Mouse (Mus musculus) large intestine, adult 2 months (tissue): ENCODE measurements around the gene Tmem92. TPM values are rescaled to one million over a fixed set of nuclear protein-coding genes. Genes with fewer than 3 reads are reported as not detected.
"Not testable (repeated sequence)": the region's sequence is repeated elsewhere in the genome, so short reads cannot be mapped to it uniquely, and the experiment has no call there.

ENCODE experiments used
- DNase-seq: peaks from one replicate; pipeline ENCODE4 v3.0.0-alpha.2; 2012; ENCODE audit warnings: low read depth, low spot score
- WGBS: fragments of 180-500 bp; shearing (Covaris S2); methylation state at CpG from one replicate; pipeline ENCODE4 v1.1.7; 2018; 5-methylcytosine and 5-hydroxymethylcytosine counted together
- polyA plus RNA-seq: library from polyadenylated mRNA; depleted of rRNA; stranded (reverse); fragments of >200 nt; gene quantifications from 2 replicates; pipeline ENCODE4 v1.2.3, GENCODE M21; 2012; rRNA removed

Gene Tmem92
- polyA plus RNA-seq = 0.43 and 1.2 TPM in 2 replicates

GRCm38 (mm10) chr11:94782603-94783002 is at the start of gene Tmem92:
TSS of gene Tmem92 (minus strand) at chr11:94782703.
- no peak for DNase-seq

DNA sequence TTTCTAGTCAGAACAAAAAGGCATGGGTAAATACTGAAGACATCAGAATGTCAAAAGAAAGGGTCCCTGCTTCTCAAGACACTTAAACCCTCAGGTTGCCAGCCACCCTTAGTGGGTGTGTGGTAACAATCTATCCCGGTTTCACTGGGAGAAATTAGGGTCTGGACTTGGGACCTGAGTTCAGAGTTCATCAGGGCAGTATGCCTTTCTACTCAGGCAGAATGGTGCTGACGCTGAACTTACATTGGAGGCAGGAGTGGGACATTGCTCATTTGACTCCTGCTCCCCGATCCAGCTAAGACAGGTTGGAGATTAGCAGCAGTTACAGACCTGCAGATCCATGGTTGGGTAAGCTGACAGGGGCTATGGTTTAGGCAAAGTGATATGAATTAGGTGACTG is 46.5 kb upstream of the Tmem92 start:
- 45% methylated on average over 3 of the region's 3 CpGs for WGBS
- DNase-seq = no peak

DNA sequence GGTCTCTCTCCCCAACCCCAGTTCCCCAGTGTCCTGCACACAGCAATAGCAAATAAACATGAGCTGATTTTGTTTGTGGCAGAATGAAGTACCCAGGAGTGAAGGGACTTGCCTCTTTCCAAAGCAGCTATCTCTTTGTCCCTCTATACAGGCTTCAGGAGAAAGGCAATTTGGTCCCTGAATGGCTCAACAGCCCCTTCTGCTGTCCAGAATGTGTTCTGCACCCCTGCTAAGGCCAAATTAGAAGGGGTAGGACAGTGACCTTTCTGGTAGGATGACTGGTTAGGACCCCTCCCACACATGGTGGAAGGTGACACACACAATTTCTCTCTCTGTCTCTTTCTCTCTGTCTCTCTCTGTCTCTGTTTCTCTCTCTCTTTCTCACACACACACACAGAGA is 36.9 kb upstream of the Tmem92 start:
- DNase-seq = not testable (repeated sequence)

DNA sequence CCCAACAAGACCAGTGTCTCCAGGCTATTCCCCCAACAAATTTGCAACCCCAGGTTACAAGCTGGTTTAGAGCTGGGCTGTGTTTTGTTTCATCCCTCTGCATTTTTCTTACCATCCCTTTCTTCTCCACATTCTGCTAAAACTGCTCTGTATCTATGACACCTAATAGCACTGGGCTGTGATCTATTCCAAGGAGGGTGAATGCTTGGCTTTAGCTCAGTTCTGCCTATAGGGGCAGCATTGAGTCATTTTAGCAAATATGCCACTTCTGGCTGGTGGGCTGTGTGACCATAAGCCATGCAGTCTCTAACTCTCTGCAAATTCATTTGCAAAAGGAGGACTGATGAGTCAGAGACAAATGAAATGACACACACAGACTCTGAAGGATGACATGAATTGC is 36.4 kb upstream of the Tmem92 start:
- not testable (repeated sequence) for DNase-seq

GRCm38 (mm10) chr11:94811537-94811936 is 29.0 kb upstream of the Tmem92 start:
- 31% methylated on average over 3 of the region's 3 CpGs for WGBS

GRCm38 (mm10) chr11:94791700-94792099 is 9.2 kb upstream of the Tmem92 start:
- no peak for DNase-seq

More at GRCm38 (mm10) chr11:94811537-94811936, 29.0 kb upstream of the Tmem92 start:
- DNase-seq = not testable (repeated sequence)

DNA sequence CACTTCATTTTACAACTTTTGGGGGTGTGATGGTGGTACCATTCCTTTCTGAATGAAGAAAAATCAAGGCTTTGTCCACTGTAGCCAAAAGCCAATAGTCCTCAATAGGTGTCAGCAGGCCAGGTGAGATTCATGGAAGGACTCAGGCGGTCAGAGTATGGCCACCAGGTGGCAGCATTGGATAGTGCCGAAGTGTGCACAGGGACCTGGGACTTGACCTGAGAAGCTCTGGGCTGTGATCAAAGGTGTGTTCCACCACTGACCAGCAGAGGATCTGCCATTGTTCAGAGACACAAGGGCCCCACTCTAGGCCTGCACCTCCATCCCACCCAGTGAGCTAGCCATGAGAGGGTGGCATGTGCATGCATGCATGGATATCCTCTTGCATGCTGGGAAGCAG is 2.7 kb upstream of the Tmem92 start:
- 2% methylated on average over 2 of the region's 2 CpGs for WGBS
- DNase-seq = no peak

GRCm38 (mm10) chr11:94774887-94775497 is 7.5 kb downstream of the Tmem92 start:
- no peak for DNase-seq
- WGBS = 34% methylated on average over 5 of the region's 5 CpGs

DNA sequence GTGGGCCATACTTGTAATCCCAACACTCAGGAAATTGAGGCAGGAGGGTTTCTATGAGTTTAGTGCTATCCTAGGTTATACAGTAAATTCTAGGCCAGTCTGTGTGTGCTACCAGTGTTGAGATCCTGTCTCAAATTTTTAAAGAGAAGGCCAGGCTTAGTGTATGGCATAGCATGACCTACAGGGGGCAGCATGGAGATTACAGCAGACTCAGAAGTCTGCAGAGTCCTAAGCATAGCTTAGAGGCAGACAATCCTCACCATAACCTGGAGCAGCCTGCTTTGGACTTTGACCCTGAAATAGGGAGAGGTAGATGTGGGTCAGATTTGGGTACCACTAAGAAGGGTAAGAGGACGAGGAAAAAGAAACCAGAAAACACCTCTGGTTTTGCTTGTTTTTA is 8.7 kb downstream of the Tmem92 start:
- DNase-seq = no peak

GRCm38 (mm10) chr11:94772363-94773055 is 10.0 kb downstream of the Tmem92 start:
- no peak for DNase-seq
- WGBS = 30% methylated on average over 3 of the region's 3 CpGs

More for the DNA sequence above, 8.7 kb downstream of the Tmem92 start:
- WGBS = 46% methylated on average over 1 of the region's 1 CpGs

DNA sequence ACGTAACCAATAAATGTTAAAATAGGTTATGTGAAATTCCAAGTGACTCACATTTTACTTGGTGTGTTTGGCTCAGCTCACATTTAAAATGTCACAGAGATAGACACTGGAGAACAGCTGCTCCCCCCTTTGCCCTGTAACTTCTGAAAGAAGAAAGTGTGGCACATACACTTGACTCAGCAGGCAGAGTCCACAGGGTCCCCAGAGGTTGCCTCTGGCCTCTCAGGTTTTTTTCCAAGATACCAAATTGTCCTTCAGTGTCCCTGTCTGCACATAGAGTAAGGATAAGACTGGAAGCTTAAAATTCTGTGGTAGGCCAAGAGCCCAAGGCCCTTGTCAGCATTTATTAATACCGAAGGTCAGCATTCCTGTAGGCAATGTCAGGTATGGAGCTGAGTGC is 15.3 kb downstream of the Tmem92 start:
- WGBS = 99% methylated on average over 2 of the region's 2 CpGs
- DNase-seq = no peak

DNA sequence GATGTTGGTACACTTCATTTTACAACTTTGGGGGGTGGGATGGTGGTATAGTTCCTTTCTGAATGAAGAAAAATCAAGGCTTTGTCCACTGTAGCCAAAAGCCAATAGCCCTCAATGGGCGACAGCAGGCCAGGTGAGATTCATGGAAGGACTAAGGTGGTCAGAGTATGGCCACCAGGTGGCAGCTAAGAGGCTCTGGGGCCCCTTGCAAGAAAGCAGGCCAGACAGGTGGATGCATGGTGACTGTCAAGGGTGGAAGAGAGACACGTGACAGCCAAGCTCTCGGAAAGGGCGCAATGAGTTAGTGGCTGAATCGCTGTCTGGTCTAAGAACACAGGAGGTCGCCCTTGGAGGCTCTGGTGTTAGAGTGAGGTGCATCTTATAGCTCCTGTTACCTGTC is 19.7 kb downstream of the Tmem92 start:
- no peak for DNase-seq
- WGBS = 29% methylated on average over 6 of the region's 6 CpGs

- DNase-seq = no peak
- WGBS = 84% methylated on average over 1 of the region's 1 CpGs
Measured at GRCm38 (mm10) chr11:94762281-94762680, 20.2 kb downstream of the Tmem92 start.

DNA sequence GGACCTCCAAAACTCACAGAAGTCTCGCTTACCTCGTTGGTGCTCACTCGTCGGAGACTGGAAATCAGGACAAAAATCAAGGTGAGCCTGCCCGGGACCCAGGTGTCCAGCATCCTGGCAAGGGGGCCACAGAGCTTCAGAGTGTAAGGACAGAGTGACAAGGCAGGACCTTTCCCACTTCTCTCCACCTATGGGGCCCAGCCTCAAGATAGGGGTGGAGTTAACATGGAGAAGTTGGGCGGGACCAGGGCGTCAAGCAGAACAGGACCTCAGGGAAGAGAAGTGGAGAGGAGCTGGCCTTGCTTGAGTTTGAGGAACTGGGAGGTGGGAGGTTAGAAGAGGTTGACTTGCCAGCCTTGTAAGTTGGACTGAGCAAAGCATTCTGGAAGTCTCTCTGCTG is 21.7 kb downstream of the Tmem92 start:
- 36% methylated on average over 7 of the region's 7 CpGs for WGBS
- no peak for DNase-seq

GRCm38 (mm10) chr11:94760364-94760763 is 22.1 kb downstream of the Tmem92 start:
- DNase-seq = no peak
- 27% methylated on average over 3 of the region's 3 CpGs for WGBS

DNA sequence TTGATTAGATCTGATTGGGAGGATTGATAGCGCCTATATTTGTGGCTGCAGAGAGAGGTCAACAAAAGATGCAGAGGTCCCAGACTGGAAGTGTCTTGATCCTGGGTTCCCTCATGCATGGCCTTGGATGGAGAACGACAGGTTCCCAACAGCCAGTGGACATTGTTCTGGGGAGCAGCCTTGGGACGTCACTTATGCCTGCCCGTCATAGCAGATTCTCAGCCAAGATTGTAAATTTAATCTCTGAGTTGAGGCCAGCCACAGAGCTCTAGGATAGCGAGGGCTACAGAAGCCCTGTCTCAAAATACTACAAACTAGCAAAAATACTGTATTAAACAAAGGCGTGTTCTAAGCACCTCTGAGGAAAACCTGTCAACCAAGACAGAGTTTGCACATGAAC is 22.6 kb downstream of the Tmem92 start:
- 36% methylated on average over 6 of the region's 6 CpGs for WGBS
- DNase-seq = no peak

GRCm38 (mm10) chr11:94752946-94753713 is 29.4 kb downstream of the Tmem92 start:
- DNase-seq = no peak
- WGBS = 27% methylated on average over 2 of the region's 2 CpGs

GRCm38 (mm10) chr11:94741732-94742272 is 40.7 kb downstream of the Tmem92 start, which contains the start of gene Cdc34b:
TSS of gene Cdc34b (plus strand) at chr11:94741782.
- no peak for DNase-seq
- 88% methylated on average over 26 of the region's 29 CpGs for WGBS

DNA sequence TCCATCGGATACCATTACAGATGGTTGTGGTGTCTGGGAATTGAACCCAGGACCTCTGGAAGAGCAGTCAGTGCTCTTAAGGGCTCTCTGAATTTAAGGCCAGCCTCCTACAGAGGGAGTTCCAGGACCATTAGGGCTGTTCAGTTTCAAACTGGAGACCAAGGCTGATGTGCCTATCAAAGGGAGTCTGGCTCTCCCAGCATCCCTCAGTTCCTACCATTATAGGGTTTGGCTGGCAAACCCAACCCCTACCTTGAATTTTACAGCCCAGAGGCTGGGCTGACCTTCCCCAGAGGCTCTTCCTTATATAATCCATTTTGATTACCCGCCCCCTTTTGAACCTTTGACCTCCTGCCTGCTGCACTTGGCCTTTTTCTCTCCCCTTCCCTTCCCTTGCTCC is 46.8 kb downstream of the Tmem92 start:
- DNase-seq = peak; percentile 27
- 54% methylated on average over 2 of the region's 2 CpGs for WGBS

DNA sequence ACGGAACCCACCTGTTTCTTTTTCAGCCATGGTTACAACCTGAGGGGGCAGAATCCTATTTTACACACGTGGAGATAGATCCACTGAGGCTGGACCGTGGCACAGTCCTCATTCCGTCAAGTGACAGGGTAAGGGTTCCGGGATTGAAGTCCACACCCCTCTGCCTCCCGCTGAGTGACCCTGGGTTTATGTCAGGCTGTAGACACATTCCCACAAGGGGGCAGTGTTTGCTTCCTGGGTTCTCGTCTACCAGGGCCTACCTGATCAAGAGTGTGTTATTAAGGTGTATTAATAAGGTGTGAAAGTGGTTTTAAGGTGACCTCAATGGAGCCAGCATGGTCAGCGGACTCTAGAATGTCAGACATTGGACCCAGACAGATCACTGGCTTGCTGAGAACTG is 49.7 kb downstream of the Tmem92 start:
- DNase-seq = peak; percentile 83
- 22% methylated on average over 8 of the region's 8 CpGs for WGBS

DNA sequence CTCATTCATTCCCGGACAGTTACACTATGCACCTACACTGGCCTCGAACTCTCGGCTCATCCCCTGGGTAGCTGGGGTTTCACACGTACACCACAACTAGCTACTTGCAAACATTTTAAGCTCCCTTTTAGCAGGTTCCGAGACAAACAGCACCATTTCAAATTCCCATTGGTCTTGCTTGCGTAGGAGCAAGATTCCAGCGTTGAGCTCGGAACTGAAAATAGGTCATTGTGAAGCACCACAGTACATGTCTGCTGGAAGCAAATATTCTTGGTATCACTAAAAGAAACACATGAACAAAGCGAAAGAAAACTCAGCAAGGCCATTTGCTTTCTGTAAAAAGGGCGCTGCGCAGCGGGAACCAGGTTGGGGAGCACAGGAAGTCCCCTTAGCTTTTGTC is 51.3 kb downstream of the Tmem92 start:
- 90% methylated on average over 12 of the region's 12 CpGs for WGBS
- DNase-seq = no peak
